Comparison of ENCODE assay signal across 8 mouse cellular contexts in the genomic region with DNA sequence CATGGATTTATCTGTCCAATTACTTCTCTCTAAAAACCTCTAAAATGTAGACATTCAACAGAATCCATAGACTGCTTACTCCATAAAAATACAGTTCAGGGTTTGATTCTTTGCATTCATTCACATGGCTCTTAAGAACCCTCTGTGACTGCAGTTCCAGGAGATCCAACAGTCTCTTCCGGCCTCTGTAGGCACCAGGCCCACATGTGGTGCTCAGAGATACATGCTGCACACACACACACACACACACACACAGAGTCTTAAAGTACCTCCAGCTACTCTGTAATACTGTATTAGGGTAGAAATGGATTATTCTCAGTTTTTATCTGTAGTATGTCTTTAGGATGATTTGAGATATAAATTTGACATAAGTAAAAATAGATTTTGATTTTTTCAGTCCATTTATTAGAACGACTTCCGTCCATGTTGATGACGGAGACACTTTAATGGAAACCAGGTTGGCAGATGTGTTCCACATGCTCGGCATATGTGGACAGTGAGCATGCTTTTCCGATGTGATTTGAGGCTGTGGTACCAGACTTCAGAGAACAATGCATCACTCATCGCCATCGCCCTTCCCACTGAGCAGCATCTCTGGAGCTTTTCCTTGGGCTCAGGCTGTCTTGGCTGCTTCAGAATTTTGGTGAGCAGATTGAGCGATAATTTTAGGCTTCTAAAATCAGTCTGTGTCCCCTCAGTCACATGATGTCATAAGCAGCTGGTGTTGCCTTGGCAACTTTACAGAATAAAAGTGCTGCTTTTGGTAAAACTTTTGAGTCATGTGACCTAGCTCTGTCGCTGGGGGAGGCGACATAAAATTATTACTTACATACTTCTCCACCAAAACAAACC. TPM values are rescaled to one million over a fixed set of nuclear protein-coding genes. Genes with fewer than 3 reads are reported as not detected.
DNase-seq lines count a peak whose midpoint lies in the region; ATAC-seq and TF ChIP-seq lines count a peak whose summit lies in the region.

No protein-coding gene starts in this region.

- ATAC-seq in forebrain, postnatal 0 days: peak; percentile 93
- no peak for ATAC-seq in liver, postnatal 0 days

- peak overlapping the region; percentile 79 for H3K27ac ChIP-seq in forebrain, postnatal 0 days (ENCODE audit: low read depth, low read length)
- H3K27ac ChIP-seq in liver, postnatal 0 days (ENCODE audit: low read depth): no peak overlapping the region

- no peak for TF ChIP-seq CTCF in forebrain, postnatal 0 days (IDR thresholded peaks at IDR 0.05; ENCODE audit: low read depth)
- no peak for TF ChIP-seq CTCF in liver, postnatal 0 days (IDR thresholded peaks at IDR 0.05; ENCODE audit: low read depth)

- no peaks in the 10 kb centered on the region for H3K36me3 ChIP-seq in forebrain, postnatal 0 days (ENCODE audit: insufficient read depth)
- no peaks in the 10 kb centered on the region for H3K36me3 ChIP-seq in liver, postnatal 0 days (replicated peaks; ENCODE audit: insufficient read depth, low read length)

- WGBS in forebrain, postnatal 0 days: 60% methylated on average over 11 of the region's 11 CpGs
- WGBS in liver, postnatal 0 days (ENCODE audit: insufficient replicate concordance): 73% methylated on average over 11 of the region's 11 CpGs

- H3K4me1 ChIP-seq in forebrain, postnatal 0 days (ENCODE audit: insufficient read depth): no peaks in the 10 kb centered on the region
- no peaks in the 10 kb centered on the region for H3K4me1 ChIP-seq in liver, postnatal 0 days (ENCODE audit: insufficient read depth)

- no peak overlapping the region for H3K4me3 ChIP-seq in forebrain, postnatal 0 days (ENCODE audit: low read depth, low read length)
- no peak overlapping the region for H3K4me3 ChIP-seq in liver, postnatal 0 days (ENCODE audit: low read depth, low read length)

- H3K27me3 ChIP-seq in forebrain, postnatal 0 days (ENCODE audit: insufficient read depth, low read length): no peaks in the 10 kb centered on the region
- H3K27me3 ChIP-seq in liver, postnatal 0 days (ENCODE audit: insufficient read depth, low read length): no peaks in the 10 kb centered on the region

- no peak for TF ChIP-seq EP300 in liver, postnatal 0 days (IDR thresholded peaks at IDR 0.05; ENCODE audit: low read depth)

- H3K4me2 ChIP-seq in forebrain, postnatal 0 days (ENCODE audit: low read depth): no peak overlapping the region
- H3K4me2 ChIP-seq in liver, postnatal 0 days (ENCODE audit: low read depth, low read length): no peak overlapping the region

- H3K9me3 ChIP-seq in forebrain, postnatal 0 days (ENCODE audit: low read length): no peaks in the 10 kb centered on the region
- H3K9me3 ChIP-seq in liver, postnatal 0 days (ENCODE audit: low read length): no peaks in the 10 kb centered on the region

- no peak overlapping the region for H3K9ac ChIP-seq in forebrain, postnatal 0 days
- no peak overlapping the region for H3K9ac ChIP-seq in liver, postnatal 0 days (replicated peaks)

- peak; percentile 28 for DNase-seq in lung, postnatal 10 days
- no peak for DNase-seq in lung, postnatal 14 days
- peak; percentile 87 for DNase-seq in forebrain, postnatal 0 days
- DNase-seq in layer of hippocampus, postnatal 36 days: peak; percentile 69 to 76
- peak; percentile 42 for DNase-seq in right cerebral cortex, postnatal 4 days
- DNase-seq in liver: no peak
- no peak for DNase-seq in urinary bladder, adult 18-20 months (ENCODE audit: low spot score in 2 of 2)
- no peak for DNase-seq in liver, postnatal 0 days

RNA-seq across cellular contexts. Expression of a gene that starts 56.3 kb away (rescaled TPM):
- total RNA-seq in forebrain, postnatal 0 days (2014; rRNA removed): 111 and 141 TPM in 2 replicates
- 22.8 and 24.5 TPM in 2 replicates for polyA plus RNA-seq in forebrain, postnatal 0 days (2015; fragmentation: Nextera tagmentation; extraction: Ambion mirVana)
- 10 to 100 TPM; 21.8 to 22.7 TPM for total RNA-seq in layer of hippocampus, postnatal 36 days (2021)
- 0.40 and 0.59 TPM in 2 replicates for polyA plus RNA-seq in liver, postnatal 0 days (2015; fragmentation: Nextera tagmentation; extraction: Ambion mirVana)

Comparison
In these comparisons a context has a peak if more than half of its experiments do, and no peak if none do; other contexts are left out.
1. DNase-seq: peak in lung, postnatal 10 days (single experiment), forebrain, postnatal 0 days (single experiment), layer of hippocampus, postnatal 36 days (2 of 2) and right cerebral cortex, postnatal 4 days (single experiment); none in lung, postnatal 14 days (single experiment), liver (single experiment), urinary bladder, adult 18-20 months (0 of 2) and liver, postnatal 0 days (single experiment).